Mouse (Mus musculus) Muller cell, postnatal 12 days (primary cell): Measurements from ENCODE around the gene Gm2026.
"Not testable (repeated sequence)": the region's sequence is repeated elsewhere in the genome, so short reads cannot be mapped to it uniquely, and the experiment has no call there.

Experiments
- DNase-seq: peaks from one replicate; pipeline ENCODE4 v3.0.0-alpha.2; 2015; ENCODE audit errors: inconsistent ontology term

Gm2026 gene

GRCm38 (mm10) chr2:175965031-175965430 lies at the start of gene Gm2026:
Gene Gm2026 (plus strand): TSS chr2:175965331.
- not testable (repeated sequence) for DNase-seq

GRCm38 (mm10) chr2:175931000-175931399 lies 34.1 kb upstream of the Gm2026 start, which contains the start of gene Zfp966:
Gene Zfp966 (minus strand): TSS chr2:175931100.
- DNase-seq: not testable (repeated sequence)
